16 mouse cellular contexts compared by ENCODE assay signal in genomic region chr13:102579638-102580037, GRCm38 (mm10).
"Had no signal": no experiment of that assay in that cellular context is flagged by ENCODE, and none has a peak within 500 bp of the region (broad histone marks: within the 10 kb centered on the region; RNA-seq: fewer than 3 reads in every experiment).

No protein-coding gene starts in this region.

- DNase-seq: liver, postnatal 0 days; lung, adult 2 months; lung, postnatal 14 days; lung, postnatal 36 days; midbrain, embryonic 14.5 days; right cerebral cortex, postnatal 14 days; thymus, adult 18-20 months; thymus, postnatal 14 days; thymus, postnatal 36 days had no signal

- H3K27me3 ChIP-seq: liver, embryonic 15.5 days; lung, embryonic 15.5 days; neural tube, embryonic 12.5 days; stomach, embryonic 15.5 days had no signal

- H3K4me2 ChIP-seq: liver, embryonic 15.5 days; lung, embryonic 15.5 days; midbrain, embryonic 12.5 days; neural tube, embryonic 12.5 days; stomach, embryonic 15.5 days had no signal

- H3K4me3 ChIP-seq: liver, embryonic 15.5 days; lung, embryonic 15.5 days; midbrain, embryonic 10.5 days; midbrain, embryonic 12.5 days; neural tube, embryonic 12.5 days; stomach, embryonic 15.5 days had no signal

- ATAC-seq: liver, postnatal 0 days; midbrain, embryonic 16.5 days had no signal

- H3K36me3 ChIP-seq: liver, embryonic 15.5 days; lung, embryonic 15.5 days; midbrain, embryonic 10.5 days; midbrain, embryonic 12.5 days; neural tube, embryonic 12.5 days; stomach, embryonic 15.5 days had no signal
